Mouse (Mus musculus) hindbrain, embryonic 13.5 days (tissue): Measurements from ENCODE around the gene Itgav. TPM values are rescaled to one million over a fixed set of nuclear protein-coding genes. Genes with fewer than 3 reads are reported as not detected.

Experiments used
- ATAC-seq: fragments of 200-750 bp; cut with Nextera tagmentation; 2 replicates; pipeline ENCODE4 v1.8.0; 2017; ENCODE audit warnings: moderate TSS enrichment; ENCODE audit not compliant: low FRiP score
- H3K27ac ChIP-seq: fragments of 300-500 bp; sonication (generic); 2 replicates; pipeline ENCODE4 v1.5.1; 2015; ENCODE audit warnings: inconsistent platforms, mild to moderate bottlenecking, moderate library complexity
- H3K27me3 ChIP-seq: fragments of 300-500 bp; sonication (generic); 2 replicates; pipeline ENCODE4 v1.6.1; 2015; ENCODE audit warnings: mild to moderate bottlenecking, inconsistent platforms
- H3K36me3 ChIP-seq: fragments of 300-500 bp; sonication (generic); 2 replicates; pipeline ENCODE4 v1.6.1; 2015; ENCODE audit warnings: mild to moderate bottlenecking, inconsistent platforms
- H3K4me1 ChIP-seq: fragments of 300-500 bp; sonication (generic); replicated peaks from 2 replicates; pipeline ENCODE4 v1.6.1; 2015; ENCODE audit warnings: inconsistent platforms
- H3K4me2 ChIP-seq: fragments of 300-500 bp; sonication (generic); 2 replicates; pipeline ENCODE4 v1.6.1; 2015; ENCODE audit warnings: inconsistent platforms, mild to moderate bottlenecking, moderate library complexity
- H3K4me3 ChIP-seq: fragments of 300-500 bp; sonication (generic); 2 replicates; pipeline ENCODE4 v1.5.1; 2015; ENCODE audit warnings: mild to moderate bottlenecking, inconsistent platforms
- H3K9ac ChIP-seq: fragments of 300-500 bp; sonication (generic); 2 replicates; pipeline ENCODE4 v1.6.1; 2015; ENCODE audit warnings: mild to moderate bottlenecking, inconsistent platforms
- H3K9me3 ChIP-seq: fragments of 300-500 bp; sonication (generic); 2 replicates; pipeline ENCODE4 v1.6.1; 2016; ENCODE audit warnings: inconsistent platforms
- WGBS: fragments of 180-500 bp; shearing (Covaris S2); methylation state at CpG from one replicate; pipeline ENCODE4 v1.1.7; 2015; 5-methylcytosine and 5-hydroxymethylcytosine counted together
- polyA plus RNA-seq: library from polyadenylated mRNA; unstranded; fragments of >200 nt; fragmentation: Nextera tagmentation; extraction: Ambion mirVana; gene quantifications from 2 replicates; pipeline ENCODE4 v1.2.1, GENCODE M21; 2015

The Itgav gene
- polyA plus RNA-seq, 1 experiment from 2014 or later = 20.1 TPM

DNA sequence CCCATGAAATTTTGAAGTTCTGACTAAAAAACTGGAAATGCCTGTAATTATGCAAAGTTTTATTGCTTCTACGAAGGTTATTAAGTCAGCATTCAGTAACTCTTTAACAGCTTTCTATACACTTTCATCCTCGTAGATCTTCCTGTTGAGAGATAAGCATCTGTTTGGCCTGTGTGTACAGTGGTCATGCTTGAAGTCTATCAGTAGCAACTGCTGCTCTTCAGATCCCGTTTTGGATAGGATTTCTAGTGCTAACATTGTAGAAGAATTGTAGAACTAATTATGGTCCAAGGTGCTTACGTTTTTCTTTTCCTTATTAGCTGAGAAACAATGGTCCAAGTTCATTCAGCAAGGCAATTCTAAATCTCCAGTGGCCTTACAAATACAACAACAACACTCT, 71.6 kb downstream of the Itgav start:
- H3K27ac ChIP-seq = no peak overlapping the region
- 87% methylated on average over 4 of the region's 4 CpGs for WGBS

DNA sequence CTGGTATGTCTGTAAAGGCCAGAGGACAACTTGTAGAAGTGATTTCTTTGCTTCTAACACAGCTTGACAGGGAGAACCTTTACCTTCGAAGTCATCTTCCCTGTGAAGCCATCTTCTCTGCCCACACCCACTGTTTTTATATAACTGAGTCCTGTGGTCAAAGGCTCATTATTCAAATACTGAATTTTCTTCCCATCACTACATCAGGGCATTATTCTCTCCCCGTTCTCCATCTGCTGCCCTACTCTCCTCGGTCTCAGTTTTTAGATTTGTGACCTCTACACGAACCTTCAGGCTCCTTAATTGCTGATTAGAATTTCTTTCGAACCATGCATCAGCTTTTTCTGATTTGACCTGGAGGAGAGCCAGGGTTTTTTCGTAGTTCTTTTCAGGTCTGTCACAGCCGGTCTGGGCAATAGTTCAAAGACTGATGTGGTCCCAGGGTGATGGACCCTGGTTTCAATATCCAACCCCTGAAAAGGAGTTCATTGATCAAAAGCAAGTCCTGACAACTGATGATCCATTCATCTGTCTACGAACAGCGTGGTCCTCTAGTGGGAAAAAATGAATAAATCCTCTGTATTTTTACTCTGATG, 73.8 kb downstream of the Itgav start:
- H3K9me3 ChIP-seq = no peaks in the 10 kb centered on the region
- H3K4me1 ChIP-seq = no peaks in the 10 kb centered on the region
- peaks cover 3% of the 10 kb centered on the region; the same call in 1 of the 2 replicates for H3K36me3 ChIP-seq
- no peak for ATAC-seq
- H3K27me3 ChIP-seq = no peaks in the 10 kb centered on the region
- H3K4me2 ChIP-seq = no peak overlapping the region
- no peak overlapping the region for H3K27ac ChIP-seq
- H3K4me3 ChIP-seq = no peak overlapping the region
- 55% methylated on average over 9 of the region's 9 CpGs for WGBS
- H3K9ac ChIP-seq = no peak overlapping the region

More for the DNA sequence above, 71.6 kb downstream of the Itgav start:
- Histone ChIP-seq H3K4me2 (no peak overlapping the region), H3K9me3 (no peaks in the 10 kb centered on the region), H3K27me3 (no peaks in the 10 kb centered on the region), H3K36me3 (peaks cover 9% of the 10 kb centered on the region; the same call in 1 of the 2 replicates), H3K9ac (no peak overlapping the region), H3K4me1 (no peaks in the 10 kb centered on the region), H3K4me3 (no peak overlapping the region)
- no peak for ATAC-seq

DNA sequence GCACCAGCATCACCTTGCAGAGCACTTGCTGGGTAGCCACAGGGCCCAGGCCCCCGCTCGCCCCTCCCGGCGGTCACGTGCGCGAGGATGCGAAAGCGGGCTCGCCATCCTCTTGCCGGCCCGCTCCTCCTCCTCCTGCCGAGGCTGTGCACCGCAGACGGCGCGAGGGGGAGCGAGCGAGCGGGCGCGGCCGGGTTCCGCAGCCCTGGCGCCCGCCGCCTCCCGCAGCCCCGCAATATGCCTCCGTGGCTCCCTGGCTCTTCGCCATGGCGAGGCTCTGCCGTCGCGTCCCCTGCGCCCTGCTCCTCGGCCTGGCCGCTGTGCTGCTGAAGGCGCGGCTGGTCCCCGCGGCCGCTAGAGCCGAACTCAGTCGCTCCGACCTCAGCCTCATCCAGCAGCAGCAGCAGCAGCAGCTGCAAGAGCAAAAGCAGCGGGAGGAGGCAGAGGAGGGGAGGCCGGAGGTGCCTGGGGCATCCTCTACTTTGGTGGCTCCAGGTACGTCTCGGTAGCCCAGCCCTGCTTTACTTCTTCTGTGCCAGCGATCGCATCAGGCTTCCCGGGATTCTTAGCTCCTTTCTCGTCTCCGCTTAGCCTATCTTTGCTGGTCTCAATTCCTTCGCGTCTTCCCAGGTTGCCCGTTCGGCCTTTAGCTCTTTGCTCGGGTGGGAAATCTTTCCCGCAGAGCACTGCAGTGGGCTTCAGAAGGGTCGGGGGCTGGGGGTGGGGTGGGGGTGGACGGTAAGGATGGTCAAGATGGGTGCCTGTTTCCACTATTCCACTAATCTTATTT, 88.5 kb downstream of the Itgav start, which contains the start of gene Fam171b:
Gene Fam171b, plus strand, starts transcription at position 154 of the 790 bp plus-strand sequence.
- peak; percentile 94 for ATAC-seq
- under 1% methylated on average over 48 of the region's 63 CpGs for WGBS
- H3K4me1 ChIP-seq = peaks cover 29% of the 10 kb centered on the region

DNA sequence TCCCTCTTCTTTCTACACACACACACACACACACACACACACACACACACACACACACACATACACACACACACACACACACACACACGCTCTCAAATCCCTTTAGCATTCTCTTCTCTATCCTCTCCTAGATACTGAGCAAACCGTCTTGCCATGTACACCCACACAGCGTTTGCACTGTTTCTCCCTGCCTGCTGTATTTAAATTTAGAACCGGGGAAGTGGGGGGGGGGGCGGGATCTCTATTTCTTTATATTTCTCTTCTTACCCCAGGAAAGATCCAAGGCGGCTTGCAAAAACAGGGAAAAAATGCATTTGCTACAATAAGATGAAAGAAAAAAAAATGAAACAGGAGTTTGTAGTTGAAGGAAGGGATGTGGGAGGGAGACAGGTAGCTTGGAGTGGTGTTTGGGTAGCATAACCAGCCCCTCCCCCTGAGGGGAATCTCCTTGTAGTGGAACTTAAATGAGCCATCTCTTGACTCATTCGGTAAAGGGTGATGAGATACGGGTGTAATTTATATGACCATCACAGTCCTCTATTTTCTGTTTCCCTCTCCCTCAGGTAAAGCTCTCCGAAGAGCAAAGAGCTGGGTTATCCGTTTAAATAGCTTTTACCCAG, 89.2 kb downstream of the Itgav start:
- no peaks in the 10 kb centered on the region for H3K36me3 ChIP-seq
- peak overlapping the region; percentile 59 for H3K4me2 ChIP-seq
- peak overlapping the region; percentile 95 for H3K9ac ChIP-seq
- H3K27ac ChIP-seq = peak overlapping the region; percentile 95
- H3K27me3 ChIP-seq = no peaks in the 10 kb centered on the region
- peaks cover 29% of the 10 kb centered on the region for H3K4me1 ChIP-seq
- peak; percentile 57 for ATAC-seq
- H3K4me3 ChIP-seq = peak overlapping the region; percentile 69
- 9% methylated on average over 10 of the region's 10 CpGs for WGBS
- H3K9me3 ChIP-seq = no peaks in the 10 kb centered on the region

More for the DNA sequence above, 88.5 kb downstream of the Itgav start, which contains the start of gene Fam171b:
- no peaks in the 10 kb centered on the region for H3K27me3 ChIP-seq
- peak within 1 kb of the TSS; percentile 69 for H3K4me3 ChIP-seq
- peak within 1 kb of the TSS; percentile 95 for H3K27ac ChIP-seq
- peak within 1 kb of the TSS; percentile 59 for H3K4me2 ChIP-seq
- H3K9ac ChIP-seq = peak within 1 kb of the TSS; percentile 95
- H3K9me3 ChIP-seq = no peaks in the 10 kb centered on the region
- no peaks in the 10 kb centered on the region for H3K36me3 ChIP-seq

DNA sequence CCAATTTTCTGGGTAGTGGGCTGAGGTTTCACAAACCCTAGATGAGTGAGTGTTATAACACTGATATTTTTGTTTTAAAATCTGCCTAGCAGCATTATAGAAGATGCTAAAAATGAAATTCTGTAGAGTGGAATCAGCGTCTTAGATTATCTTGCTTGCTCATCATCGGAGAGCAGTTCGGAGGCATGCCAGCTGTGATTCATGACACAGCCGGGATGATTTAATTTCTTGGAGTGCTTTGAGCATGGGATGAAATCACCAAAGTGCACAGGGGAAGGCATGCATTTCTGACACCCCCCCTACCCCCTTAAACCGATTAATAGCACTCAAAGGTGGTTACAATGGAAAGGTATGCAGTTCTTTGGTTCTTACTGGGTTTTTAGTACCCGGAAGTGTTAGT, 89.8 kb downstream of the Itgav start:
- no peaks in the 10 kb centered on the region for H3K27me3 ChIP-seq
- H3K9me3 ChIP-seq = no peaks in the 10 kb centered on the region
- H3K27ac ChIP-seq = peak overlapping the region; percentile 95
- peak overlapping the region; percentile 69 for H3K4me3 ChIP-seq
- peaks cover 29% of the 10 kb centered on the region for H3K4me1 ChIP-seq
- 30% methylated on average over 6 of the region's 6 CpGs for WGBS
- H3K9ac ChIP-seq = peak overlapping the region; percentile 95
- H3K36me3 ChIP-seq = no peaks in the 10 kb centered on the region
- no peak for ATAC-seq
- peak overlapping the region; percentile 59 for H3K4me2 ChIP-seq

DNA sequence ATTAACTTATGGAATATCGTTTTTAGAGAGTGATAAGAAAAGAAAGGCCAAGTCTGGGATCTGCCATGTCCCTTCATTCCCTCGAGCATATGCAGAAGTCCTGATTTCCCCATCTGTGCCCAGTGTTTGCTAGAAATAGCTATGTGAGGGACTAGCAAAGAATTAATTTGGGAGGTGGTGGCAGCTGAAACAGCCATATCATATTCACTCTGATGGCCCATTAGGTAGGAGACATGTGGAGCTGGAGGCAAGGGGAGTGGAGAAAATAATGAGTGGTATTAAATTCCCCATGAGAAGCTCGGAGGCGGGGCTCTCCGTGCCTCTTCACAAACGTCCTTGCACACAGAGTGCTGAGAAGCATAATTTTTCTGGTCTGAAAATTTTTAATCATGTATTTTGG, 92.0 kb downstream of the Itgav start:
- H3K4me1 ChIP-seq = peaks cover 33% of the 10 kb centered on the region
- H3K9ac ChIP-seq = no peak overlapping the region
- H3K36me3 ChIP-seq = no peaks in the 10 kb centered on the region
- no peak overlapping the region for H3K4me3 ChIP-seq
- no peaks in the 10 kb centered on the region for H3K9me3 ChIP-seq
- ATAC-seq = no peak
- no peak overlapping the region for H3K4me2 ChIP-seq
- H3K27me3 ChIP-seq = no peaks in the 10 kb centered on the region
- WGBS = 37% methylated on average over 6 of the region's 6 CpGs
- no peak overlapping the region for H3K27ac ChIP-seq

DNA sequence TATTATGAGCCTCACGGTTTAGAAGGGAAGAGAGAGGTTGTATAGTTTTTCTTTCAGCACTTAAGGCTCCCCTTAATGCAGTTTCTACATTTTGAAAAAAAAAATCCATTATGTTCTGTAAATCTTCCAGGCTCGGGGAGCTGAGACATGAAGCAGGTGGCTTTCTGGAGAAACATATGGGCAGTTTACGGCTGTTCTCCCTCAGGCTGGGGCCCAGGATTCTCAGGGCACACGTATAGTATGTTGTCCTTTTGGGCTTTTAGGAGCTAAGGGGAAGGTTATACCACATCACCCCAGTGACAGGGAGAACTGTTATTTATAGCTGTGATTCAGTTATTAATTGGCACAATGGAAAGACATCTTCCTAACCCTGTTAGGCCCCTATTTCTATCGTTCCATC, 101.0 kb downstream of the Itgav start:
- H3K36me3 ChIP-seq = no peaks in the 10 kb centered on the region
- H3K4me3 ChIP-seq = no peak overlapping the region
- no peak overlapping the region for H3K9ac ChIP-seq
- no peak overlapping the region for H3K4me2 ChIP-seq
- H3K27ac ChIP-seq = peak overlapping the region; percentile 40; the same call in 1 of the 2 replicates
- H3K9me3 ChIP-seq = no peaks in the 10 kb centered on the region
- no peak; the same call in 1 of the 2 replicates for ATAC-seq
- H3K4me1 ChIP-seq = peaks cover 30% of the 10 kb centered on the region
- no peaks in the 10 kb centered on the region for H3K27me3 ChIP-seq
- 53% methylated on average over 5 of the region's 5 CpGs for WGBS

DNA sequence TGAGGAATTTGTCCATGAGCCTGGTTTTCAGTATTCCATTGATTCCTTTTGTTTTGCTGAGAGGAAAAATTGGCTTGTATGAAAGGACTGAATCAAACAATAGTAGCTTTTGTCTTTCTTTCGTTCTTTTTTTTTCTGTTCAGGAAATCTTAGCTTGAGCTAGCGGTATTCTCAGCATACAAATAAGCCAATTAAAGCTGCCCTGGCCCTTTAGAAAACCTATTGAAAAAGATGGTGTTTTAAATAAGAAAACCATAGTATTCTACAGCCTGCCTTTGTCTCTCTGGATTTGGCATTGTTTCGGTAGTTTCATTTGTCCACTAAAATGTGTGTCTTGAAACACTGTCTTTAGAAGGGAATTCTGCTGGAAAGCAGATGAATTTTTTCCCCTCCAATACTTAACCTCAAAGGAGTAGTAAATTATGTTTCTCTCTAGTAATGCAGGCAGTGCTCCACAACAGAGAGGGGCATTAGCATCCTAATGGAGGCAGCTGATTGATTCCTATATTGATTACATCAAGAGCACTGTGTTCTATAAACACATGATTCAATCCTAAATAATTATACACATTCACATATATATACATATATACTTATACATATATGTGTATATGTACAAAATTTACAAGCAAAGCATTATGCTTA, 104.8 kb downstream of the Itgav start:
- no peak overlapping the region for H3K4me2 ChIP-seq
- no peaks in the 10 kb centered on the region for H3K9me3 ChIP-seq
- H3K36me3 ChIP-seq = no peaks in the 10 kb centered on the region
- no peak for ATAC-seq
- WGBS = 19% methylated on average over 3 of the region's 3 CpGs
- H3K27me3 ChIP-seq = no peaks in the 10 kb centered on the region
- H3K27ac ChIP-seq = peak overlapping the region; percentile 82
- H3K9ac ChIP-seq = peak overlapping the region; percentile 35; the same call in 1 of the 2 replicates
- H3K4me3 ChIP-seq = no peak overlapping the region
- H3K4me1 ChIP-seq = peaks cover 27% of the 10 kb centered on the region

DNA sequence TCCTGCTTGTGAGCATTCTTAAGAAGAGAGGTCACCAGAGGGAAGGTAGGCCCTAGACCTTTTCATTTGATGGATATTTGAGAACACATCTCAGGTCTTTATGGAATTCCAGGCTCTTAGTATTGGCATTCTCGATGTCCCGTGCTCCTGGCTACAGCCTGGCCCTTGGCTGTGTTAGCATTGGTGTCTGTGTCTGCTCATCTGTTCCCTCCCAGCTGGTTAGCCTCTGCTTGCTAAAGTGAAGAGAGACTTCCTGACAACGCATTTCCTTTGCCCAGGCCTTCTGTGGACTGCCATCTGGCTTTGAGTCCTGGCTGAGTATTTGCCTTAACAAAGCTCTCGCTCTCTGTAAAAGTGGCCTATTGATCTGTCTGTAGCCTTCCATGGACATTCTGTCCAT, 108.7 kb downstream of the Itgav start:
- H3K9me3 ChIP-seq = no peaks in the 10 kb centered on the region
- H3K4me3 ChIP-seq = no peak overlapping the region
- H3K4me2 ChIP-seq = no peak overlapping the region
- no peaks in the 10 kb centered on the region for H3K36me3 ChIP-seq
- H3K9ac ChIP-seq = no peak overlapping the region
- 81% methylated on average over 4 of the region's 4 CpGs for WGBS
- H3K27ac ChIP-seq = no peak overlapping the region
- H3K4me1 ChIP-seq = peaks cover 15% of the 10 kb centered on the region
- H3K27me3 ChIP-seq = no peaks in the 10 kb centered on the region
- no peak for ATAC-seq

DNA sequence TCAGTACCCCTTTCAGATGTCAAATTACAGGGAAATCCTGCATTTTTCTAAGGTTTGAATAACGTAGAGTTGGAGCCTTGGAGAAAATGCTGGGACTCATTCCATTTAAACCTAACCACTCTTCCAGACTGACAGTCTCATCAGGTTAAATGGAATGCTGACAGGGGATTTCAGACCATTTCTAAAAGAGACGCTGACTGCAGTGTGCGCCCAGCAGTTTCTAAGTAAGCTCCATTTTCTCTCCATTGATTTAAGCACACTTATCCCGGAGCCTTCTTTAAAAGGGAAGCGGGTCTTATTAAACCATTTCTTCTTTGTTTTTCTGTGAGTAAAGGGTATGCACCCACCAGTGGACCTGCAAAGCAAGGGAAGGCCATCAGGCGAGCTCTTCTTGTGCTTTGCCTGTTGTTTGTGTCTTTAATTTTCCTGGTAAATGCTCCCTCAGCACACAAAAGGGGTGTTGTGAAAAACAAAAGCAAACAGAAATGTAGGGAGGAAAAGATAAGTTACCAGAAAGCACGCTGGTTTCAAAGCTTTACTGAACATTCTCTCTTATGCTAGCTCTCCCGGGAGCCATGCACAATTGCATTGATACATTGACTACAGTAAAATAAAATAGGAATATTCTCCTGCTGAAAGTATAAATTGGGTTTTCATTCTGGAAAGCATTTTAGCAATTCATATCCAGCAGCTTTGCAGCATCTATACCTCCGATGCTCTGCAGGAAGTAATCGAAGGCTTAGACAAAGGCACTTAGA, 111.3 kb downstream of the Itgav start:
- peak; percentile 22; the same call in 1 of the 2 replicates for ATAC-seq

DNA sequence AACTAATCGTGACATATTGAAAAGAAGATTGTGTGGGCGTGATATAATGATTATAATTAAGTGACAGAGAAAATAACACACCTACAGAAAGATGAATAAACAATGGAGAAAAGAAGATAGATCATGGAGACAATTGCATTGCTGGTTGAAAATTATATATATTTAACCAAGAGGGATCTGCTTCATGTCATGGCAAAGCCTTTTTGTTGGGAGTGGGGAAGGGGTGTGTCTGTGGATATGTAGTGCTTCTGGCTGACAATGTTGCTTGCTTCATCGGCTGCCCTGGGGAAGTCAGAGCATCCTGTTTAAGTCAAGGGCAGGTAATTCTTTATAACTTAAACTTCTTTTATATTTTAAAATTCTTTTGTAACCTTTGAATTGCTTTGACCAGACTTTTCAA, 124.3 kb downstream of the Itgav start:
- Histone ChIP-seq H3K27me3 (no peaks in the 10 kb centered on the region), H3K27ac (no peak overlapping the region), H3K4me2 (no peak overlapping the region), H3K36me3 (no peaks in the 10 kb centered on the region), H3K9me3 (no peaks in the 10 kb centered on the region), H3K9ac (no peak overlapping the region), H3K4me3 (no peak overlapping the region), H3K4me1 (0 out of 2 replicates have a peak, but pooled peaks cover 5% of the 10 kb centered on the region)
- 90% methylated on average over 3 of the region's 3 CpGs for WGBS
- ATAC-seq = no peak

More for the DNA sequence above, 111.3 kb downstream of the Itgav start:
- Histone ChIP-seq H3K36me3 (no peaks in the 10 kb centered on the region), H3K4me1 (peaks cover 8% of the 10 kb centered on the region), H3K9me3 (no peaks in the 10 kb centered on the region), H3K27me3 (no peaks in the 10 kb centered on the region), H3K4me2 (no peak overlapping the region), H3K27ac (peak overlapping the region; percentile 88), H3K9ac (peak overlapping the region; percentile 51; the same call in 1 of the 2 replicates), H3K4me3 (no peak overlapping the region)
- WGBS = 52% methylated on average over 10 of the region's 10 CpGs
